Mouse (Mus musculus): ENCODE measurements around the gene Lsm12.

- TF ChIP-seq CTCF (IDR thresholded peaks at IDR 0.05; ENCODE audit: low read depth) (no peak), EP300 (IDR thresholded peaks at IDR 0.05; ENCODE audit: low read depth) (no peak)
Measured at GRCm38 (mm10) chr11:102216056-102216885, 31.2 kb upstream of the Lsm12 start.

Data from liver, embryonic 14.5 days (tissue).